In the genomic region with DNA sequence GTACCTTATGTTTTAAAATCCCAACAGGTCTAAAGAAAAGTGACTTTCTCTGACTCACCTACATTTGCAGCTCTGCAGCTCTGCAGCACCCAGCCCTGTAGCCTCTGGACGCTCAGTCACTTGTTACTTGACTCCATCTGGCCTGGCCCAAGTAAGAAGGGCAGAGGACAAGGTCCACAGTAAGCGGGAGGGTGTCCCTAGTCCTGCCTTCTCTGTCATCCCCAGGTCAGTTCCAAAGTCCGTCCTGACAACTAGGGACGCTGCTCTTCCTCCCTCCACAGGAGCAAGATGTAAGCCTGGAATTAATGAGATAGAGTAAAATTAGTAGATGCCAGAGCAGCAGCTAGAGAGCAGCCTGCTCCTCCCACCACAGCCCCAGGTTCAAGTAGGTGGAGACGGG, we compare ENCODE assay signal across 23 mouse cellular contexts. TPM values are rescaled to one million over a fixed set of nuclear protein-coding genes. Genes with fewer than 3 reads are reported as not detected.
DNase-seq lines count a peak whose midpoint lies in the region; ATAC-seq and TF ChIP-seq lines count a peak whose summit lies in the region.
"Had no signal": no experiment of that assay in that cellular context is flagged by ENCODE, and none has a peak within 500 bp of the region (broad histone marks: within the 10 kb centered on the region; RNA-seq: fewer than 3 reads in every experiment).

Gene Entpd8, plus strand, starts transcription at position 229 of the 400 bp plus-strand sequence.

- H3K4me3 ChIP-seq in intestine, embryonic 16.5 days (ENCODE audit: low read length): peak within 1 kb of the TSS; percentile 41
- peak within 1 kb of the TSS; percentile 69 for H3K4me3 ChIP-seq in small intestine, adult 2 months (ENCODE audit: low read depth, low read length)
- H3K4me3 ChIP-seq in heart, adult 2 months: no peak within 1 kb of the TSS
- H3K4me3 ChIP-seq: embryonic facial prominence, embryonic 13.5 days; forebrain, embryonic 10.5 days; midbrain, embryonic 12.5 days had no signal

- peaks cover 10% of the 10 kb centered on the region for H3K4me1 ChIP-seq in intestine, embryonic 16.5 days (ENCODE audit: control insufficient read depth, insufficient read depth, low read length)
- H3K4me1 ChIP-seq in small intestine, adult 2 months (ENCODE audit: control insufficient read depth, insufficient read depth, insufficient read length, low read length): peaks cover 32% of the 10 kb centered on the region
- no peaks in the 10 kb centered on the region for H3K4me1 ChIP-seq in heart, adult 2 months (ENCODE audit: control insufficient read depth, insufficient read depth, low read length)
- H3K4me1 ChIP-seq: embryonic facial prominence, embryonic 13.5 days; midbrain, embryonic 12.5 days had no signal

- H3K36me3 ChIP-seq in intestine, embryonic 16.5 days (ENCODE audit: control insufficient read depth, insufficient read depth, low read length): no peaks in the 10 kb centered on the region
- peaks cover 21% of the 10 kb centered on the region for H3K36me3 ChIP-seq in small intestine, adult 2 months (ENCODE audit: control insufficient read depth, insufficient read depth, low read length)
- no peaks in the 10 kb centered on the region for H3K36me3 ChIP-seq in heart, adult 2 months (ENCODE audit: control insufficient read depth, insufficient read depth, low read length)
- H3K36me3 ChIP-seq: embryonic facial prominence, embryonic 13.5 days; forebrain, embryonic 10.5 days; midbrain, embryonic 12.5 days had no signal

- TF ChIP-seq CTCF in small intestine, adult 2 months (IDR thresholded peaks at IDR 0.05; ENCODE audit: extremely low read depth, insufficient read length, insufficient replicate concordance, low read depth, low read length): no peak
- no peak for TF ChIP-seq CTCF in heart, adult 2 months (IDR thresholded peaks at IDR 0.05)

- no peak for TF ChIP-seq EP300 in heart, adult 2 months (IDR thresholded peaks at IDR 0.05; ENCODE audit: insufficient read depth, low read depth, low read length)

- H3K9ac ChIP-seq in intestine, embryonic 16.5 days (ENCODE audit: low read depth, low read length): peak within 1 kb of the TSS; percentile 61
- no peak within 1 kb of the TSS for H3K9ac ChIP-seq in heart, adult 2 months (ENCODE audit: low read depth, low read length)
- H3K9ac ChIP-seq: embryonic facial prominence, embryonic 13.5 days; hindbrain, embryonic 14.5 days; lung, embryonic 14.5 days; midbrain, embryonic 12.5 days had no signal

- WGBS in intestine, embryonic 16.5 days: 46% methylated on average over 5 of the region's 5 CpGs
- 28% methylated on average over 5 of the region's 5 CpGs for WGBS in large intestine, adult 2 months
- WGBS in small intestine, adult 2 months: 23% methylated on average over 5 of the region's 5 CpGs
- WGBS in heart, adult 2 months: 54% methylated on average over 5 of the region's 5 CpGs

- peak; percentile 61; the same call in 1 of the 2 replicates for TF ChIP-seq POLR2A in small intestine, adult 2 months (IDR thresholded peaks at IDR 0.05; ENCODE audit: low read depth, low read length)
- no peak for TF ChIP-seq POLR2A in heart, adult 2 months (IDR thresholded peaks at IDR 0.05; ENCODE audit: insufficient read depth, low read depth, low read length)

- H3K27ac ChIP-seq in intestine, embryonic 16.5 days (ENCODE audit: low read length): peak within 1 kb of the TSS; percentile 87
- H3K27ac ChIP-seq in small intestine, adult 2 months (ENCODE audit: insufficient read depth, low read depth, low read length): peak within 1 kb of the TSS; percentile 99
- H3K27ac ChIP-seq in heart, adult 2 months: no peak within 1 kb of the TSS
- H3K27ac ChIP-seq: embryonic facial prominence, embryonic 13.5 days; forebrain, embryonic 10.5 days; hindbrain, embryonic 14.5 days; macrophage; midbrain, embryonic 12.5 days had no signal

- intact Hi-C loops in heart, postnatal 14 days (cut with DNase I): no loop called here
- intact Hi-C loops in heart, adult 2 months (cut with DNase I): no loop called here

- peak; percentile 87 for ATAC-seq in intestine, embryonic 16.5 days

- H3K4me2 ChIP-seq in intestine, embryonic 16.5 days (ENCODE audit: low read depth, low read length): peak within 1 kb of the TSS; percentile 48
- H3K4me2 ChIP-seq: embryonic facial prominence, embryonic 13.5 days; hindbrain, embryonic 14.5 days; lung, embryonic 14.5 days; midbrain, embryonic 12.5 days had no signal

- no peaks in the 10 kb centered on the region for H3K9me3 ChIP-seq in intestine, embryonic 16.5 days (ENCODE audit: control insufficient read depth, low read length)
- H3K9me3 ChIP-seq: embryonic facial prominence, embryonic 13.5 days; forebrain, embryonic 10.5 days; midbrain, embryonic 12.5 days had no signal

- peak; percentile 92 for DNase-seq in kidney, adult 9 months
- peak; percentile 88 for DNase-seq in large intestine, adult 2 months (ENCODE audit: low read depth, low spot score)
- no peak for DNase-seq in neural tube, embryonic 10.5 days (ENCODE audit: extremely low spot score, low spot score)
- DNase-seq in right cerebral cortex, postnatal 36 days (ENCODE audit: low spot score in 2 of 2): no peak
- DNase-seq in heart, postnatal 14 days: no peak
- no peak for DNase-seq in heart, adult 2 months
- DNase-seq: adrenal gland, postnatal 10 days; cerebellum, adult 8-10 months; left cerebral cortex, postnatal 4 days; lung, embryonic 14.5 days had no signal

- H3K27me3 ChIP-seq in intestine, embryonic 16.5 days (replicated peaks; ENCODE audit: control insufficient read depth, insufficient read depth, low read length): no peaks in the 10 kb centered on the region
- no peaks in the 10 kb centered on the region for H3K27me3 ChIP-seq in small intestine, adult 2 months (ENCODE audit: control insufficient read depth, insufficient read depth, low read length)
- H3K27me3 ChIP-seq in heart, adult 2 months (ENCODE audit: control insufficient read depth, insufficient read depth, low read length): no peaks in the 10 kb centered on the region

- no peaks in the 10 kb centered on the region for H3K79me2 ChIP-seq in heart, adult 2 months (replicated peaks; ENCODE audit: control insufficient read depth, insufficient read depth, low read length)

RNA-seq across cellular contexts. Expression of gene Entpd8, which starts in this region (rescaled TPM):
- 14.3 and 16.7 TPM in 2 replicates for polyA plus RNA-seq in intestine, embryonic 16.5 days (2015; fragmentation: Nextera tagmentation; extraction: Ambion mirVana)
- polyA plus RNA-seq in large intestine, adult 2 months (2012; rRNA removed): 176 and 274 TPM in 2 replicates
- 149 and 281 TPM in 2 replicates for polyA plus RNA-seq in small intestine, adult 2 months (2012; rRNA removed)
- total RNA-seq in heart, postnatal 14 days (2021): not detected
- total RNA-seq in heart, adult 2 months (2021): not detected
- polyA plus RNA-seq in heart, adult 2 months (2012; rRNA removed): not detected in 2 replicates
- total RNA-seq: gastrocnemius, adult 8-10 months; heart, adult 8-10 months; layer of hippocampus, adult 18-20 months; left cerebral cortex, postnatal 4 days had no signal
- polyA plus RNA-seq: C2C12; cortical plate, adult 2 months; embryonic facial prominence, embryonic 13.5 days; forebrain, embryonic 10.5 days; heart, postnatal 0 days; hindbrain, embryonic 14.5 days; lung, embryonic 14.5 days; macrophage; midbrain, embryonic 12.5 days had no signal

Comparison
In these comparisons a context has a peak if more than half of its experiments do, and no peak if none do; other contexts are left out.
1. RNA of gene Entpd8 (polyA plus RNA-seq): 149 to 281 TPM in small intestine, adult 2 months, 176 to 274 TPM in large intestine, adult 2 months and 14.3 to 16.7 TPM in intestine, embryonic 16.5 days; not detected in heart, adult 2 months; every median in the first group is over 10 times any median in the second.
2. DNase-seq: peak in kidney, adult 9 months (single experiment) and large intestine, adult 2 months (single experiment); none in neural tube, embryonic 10.5 days (single experiment), right cerebral cortex, postnatal 36 days (0 of 2), heart, postnatal 14 days (0 of 2) and heart, adult 2 months (0 of 2).